Mouse (Mus musculus): Measurements from ENCODE around the gene Polr2i. TPM values are rescaled to one million over a fixed set of nuclear protein-coding genes. Genes with fewer than 3 reads are reported as not detected.
A peak's percentile ranks its signal among the peaks of the same experiment; 100 is the strongest.

Gene Polr2i
- polyA plus RNA-seq, 1 experiment from 2014 or later, result 145 TPM

GRCm38 (mm10) chr7:30220008-30220356 lies 11.8 kb upstream of the Polr2i start:
- H3K27me3 ChIP-seq (ENCODE audit: control insufficient read depth, insufficient read depth, low read length), result no peaks in the 10 kb centered on the region
- peaks cover 5 to 7% of the 10 kb centered on the region in 2 experiments for H3K4me1 ChIP-seq (ENCODE audit: control insufficient read depth in 2 of 2, insufficient read depth in 2 of 2, low read length in 2 of 2)
- peak overlapping the region; percentile 80 for H3K9ac ChIP-seq (ENCODE audit: low read length)
- H3K4me3 ChIP-seq (ENCODE audit: control insufficient read depth in 1 of 2, insufficient read depth in 1 of 2, low read depth in 1 of 2, low read length in 2 of 2), result peak overlapping the region; percentile 50 to 58
- ATAC-seq (ENCODE audit: insufficient number of reproducible peaks, insufficient read depth, low FRiP score, low read depth), result no peak
- peak overlapping the region in 1 of 2 experiments; percentile 51; a peak in 1 of 4 replicates for H3K27ac ChIP-seq (replicated peaks in 1 of 2; ENCODE audit: control insufficient read depth in 1 of 2, insufficient read depth in 1 of 2, low read depth in 2 of 2, low read length in 2 of 2)
- H3K4me2 ChIP-seq (ENCODE audit: low read length), result peak overlapping the region; percentile 89
- 22% methylated on average over 11 of the region's 11 CpGs for WGBS
- no peaks in the 10 kb centered on the region for H3K9me3 ChIP-seq (ENCODE audit: control insufficient read depth, low read length)
- H3K36me3 ChIP-seq (ENCODE audit: control insufficient read depth, insufficient read depth, low read length), result peaks cover 18% of the 10 kb centered on the region

GRCm38 (mm10) chr7:30221433-30221832 lies 10.3 kb upstream of the Polr2i start:
- WGBS, result 82% methylated on average over 3 of the region's 3 CpGs
- H3K4me3 ChIP-seq (ENCODE audit: control insufficient read depth in 1 of 2, insufficient read depth in 1 of 2, low read depth in 1 of 2, low read length in 2 of 2), result no peak overlapping the region
- ATAC-seq (ENCODE audit: insufficient number of reproducible peaks, insufficient read depth, low FRiP score, low read depth), result no peak

GRCm38 (mm10) chr7:30222205-30222604 lies 9.5 kb upstream of the Polr2i start:
- 89% methylated on average over 5 of the region's 5 CpGs for WGBS
- H3K9ac ChIP-seq (ENCODE audit: low read length), result no peak overlapping the region

More at GRCm38 (mm10) chr7:30221433-30221832, 10.3 kb upstream of the Polr2i start:
- Histone ChIP-seq H3K9me3 (ENCODE audit: control insufficient read depth, low read length) (no peaks in the 10 kb centered on the region), H3K4me2 (ENCODE audit: low read length) (no peak overlapping the region), H3K4me1 (ENCODE audit: control insufficient read depth in 2 of 2, insufficient read depth in 2 of 2, low read length in 2 of 2) (peaks cover 5 to 7% of the 10 kb centered on the region in 2 experiments), H3K36me3 (ENCODE audit: control insufficient read depth, insufficient read depth, low read length) (peaks cover 30% of the 10 kb centered on the region), H3K27me3 (ENCODE audit: control insufficient read depth, insufficient read depth, low read length) (no peaks in the 10 kb centered on the region), H3K9ac (ENCODE audit: low read length) (no peak overlapping the region), H3K27ac (replicated peaks in 1 of 2; ENCODE audit: control insufficient read depth in 1 of 2, insufficient read depth in 1 of 2, low read depth in 2 of 2, low read length in 2 of 2) (no peak overlapping the region)

GRCm38 (mm10) chr7:30224206-30224605 lies 7.5 kb upstream of the Polr2i start:
- Histone ChIP-seq H3K36me3 (ENCODE audit: control insufficient read depth, insufficient read depth, low read length) (peaks cover 54% of the 10 kb centered on the region), H3K4me2 (ENCODE audit: low read length) (no peak overlapping the region)
- no peak for ATAC-seq (ENCODE audit: insufficient number of reproducible peaks, insufficient read depth, low FRiP score, low read depth)

More at GRCm38 (mm10) chr7:30222205-30222604, 9.5 kb upstream of the Polr2i start:
- Histone ChIP-seq H3K4me3 (ENCODE audit: control insufficient read depth in 1 of 2, insufficient read depth in 1 of 2, low read depth in 1 of 2, low read length in 2 of 2) (no peak overlapping the region), H3K9me3 (ENCODE audit: control insufficient read depth, low read length) (no peaks in the 10 kb centered on the region), H3K27me3 (ENCODE audit: control insufficient read depth, insufficient read depth, low read length) (no peaks in the 10 kb centered on the region), H3K4me1 (ENCODE audit: control insufficient read depth in 2 of 2, insufficient read depth in 2 of 2, low read length in 2 of 2) (peaks cover 4 to 5% of the 10 kb centered on the region in 2 experiments; a peak in 3 of 4 replicates), H3K36me3 (ENCODE audit: control insufficient read depth, insufficient read depth, low read length) (peaks cover 37% of the 10 kb centered on the region), H3K4me2 (ENCODE audit: low read length) (no peak overlapping the region), H3K27ac (replicated peaks in 1 of 2; ENCODE audit: control insufficient read depth in 1 of 2, insufficient read depth in 1 of 2, low read depth in 2 of 2, low read length in 2 of 2) (no peak overlapping the region)
- ATAC-seq (ENCODE audit: insufficient number of reproducible peaks, insufficient read depth, low FRiP score, low read depth), result no peak

GRCm38 (mm10) chr7:30231328-30231668 lies 450 bp upstream of the Polr2i start:
- Histone ChIP-seq H3K4me3 (ENCODE audit: control insufficient read depth in 1 of 2, insufficient read depth in 1 of 2, low read depth in 1 of 2, low read length in 2 of 2) (peak overlapping the region; percentile 67 to 86), H3K27me3 (ENCODE audit: control insufficient read depth, insufficient read depth, low read length) (no peaks in the 10 kb centered on the region), H3K4me1 (ENCODE audit: control insufficient read depth in 2 of 2, insufficient read depth in 2 of 2, low read length in 2 of 2) (peaks cover 3 to 10% of the 10 kb centered on the region in 2 experiments; a peak in 3 of 4 replicates), H3K4me2 (ENCODE audit: low read length) (peak overlapping the region; percentile 72), H3K36me3 (ENCODE audit: control insufficient read depth, insufficient read depth, low read length) (peaks cover 53% of the 10 kb centered on the region), H3K9ac (ENCODE audit: low read length) (peak overlapping the region; percentile 65), H3K27ac (replicated peaks in 1 of 2; ENCODE audit: control insufficient read depth in 1 of 2, insufficient read depth in 1 of 2, low read depth in 2 of 2, low read length in 2 of 2) (0 out of 4 replicates have a peak overlapping the region, but pooled peaks of 1 of the 2 experiments have one; percentile 8), H3K9me3 (ENCODE audit: control insufficient read depth, low read length) (no peaks in the 10 kb centered on the region)
- 0% methylated on average over 16 of the region's 16 CpGs for WGBS
- ATAC-seq (ENCODE audit: insufficient number of reproducible peaks, insufficient read depth, low FRiP score, low read depth), result no peak

More at GRCm38 (mm10) chr7:30224206-30224605, 7.5 kb upstream of the Polr2i start:
- no peaks in the 10 kb centered on the region for H3K9me3 ChIP-seq (ENCODE audit: control insufficient read depth, low read length)
- no peak overlapping the region for H3K9ac ChIP-seq (ENCODE audit: low read length)
- H3K27me3 ChIP-seq (ENCODE audit: control insufficient read depth, insufficient read depth, low read length), result no peaks in the 10 kb centered on the region
- H3K4me3 ChIP-seq (ENCODE audit: control insufficient read depth in 1 of 2, insufficient read depth in 1 of 2, low read depth in 1 of 2, low read length in 2 of 2), result no peak overlapping the region
- WGBS, result 92% methylated on average over 12 of the region's 12 CpGs
- peaks cover under 1 to 2% of the 10 kb centered on the region in 2 experiments; a peak in 3 of 4 replicates for H3K4me1 ChIP-seq (ENCODE audit: control insufficient read depth in 2 of 2, insufficient read depth in 2 of 2, low read length in 2 of 2)
- no peak overlapping the region for H3K27ac ChIP-seq (replicated peaks in 1 of 2; ENCODE audit: control insufficient read depth in 1 of 2, insufficient read depth in 1 of 2, low read depth in 2 of 2, low read length in 2 of 2)

GRCm38 (mm10) chr7:30232631-30233148 lies 942 bp downstream of the Polr2i start:
- Histone ChIP-seq H3K9me3 (ENCODE audit: control insufficient read depth, low read length) (no peaks in the 10 kb centered on the region), H3K4me2 (ENCODE audit: low read length) (peak overlapping the region; percentile 92), H3K9ac (ENCODE audit: low read length) (peak overlapping the region; percentile 88), H3K36me3 (ENCODE audit: control insufficient read depth, insufficient read depth, low read length) (peaks cover 41% of the 10 kb centered on the region), H3K27me3 (ENCODE audit: control insufficient read depth, insufficient read depth, low read length) (no peaks in the 10 kb centered on the region), H3K27ac (replicated peaks in 1 of 2; ENCODE audit: control insufficient read depth in 1 of 2, insufficient read depth in 1 of 2, low read depth in 2 of 2, low read length in 2 of 2) (peak overlapping the region; percentile 66 to 91), H3K4me3 (ENCODE audit: control insufficient read depth in 1 of 2, insufficient read depth in 1 of 2, low read depth in 1 of 2, low read length in 2 of 2) (peak overlapping the region; percentile 79 to 86), H3K4me1 (ENCODE audit: control insufficient read depth in 2 of 2, insufficient read depth in 2 of 2, low read length in 2 of 2) (peaks cover 3 to 10% of the 10 kb centered on the region in 2 experiments; a peak in 3 of 4 replicates)
- no peak; the same call in 1 of the 2 replicates for ATAC-seq (ENCODE audit: insufficient number of reproducible peaks, insufficient read depth, low FRiP score, low read depth)
- 4% methylated on average over 24 of the region's 24 CpGs for WGBS

- peaks cover 34% of the 10 kb centered on the region for H3K36me3 ChIP-seq (ENCODE audit: control insufficient read depth, insufficient read depth, low read length)
- H3K4me2 ChIP-seq (ENCODE audit: low read length), result peak overlapping the region; percentile 92; the same call in 1 of the 2 replicates
- H3K27ac ChIP-seq (replicated peaks in 1 of 2; ENCODE audit: control insufficient read depth in 1 of 2, insufficient read depth in 1 of 2, low read depth in 2 of 2, low read length in 2 of 2), result no peak overlapping the region
- H3K4me1 ChIP-seq (ENCODE audit: control insufficient read depth in 2 of 2, insufficient read depth in 2 of 2, low read length in 2 of 2), result peaks cover 3 to 10% of the 10 kb centered on the region in 2 experiments; a peak in 3 of 4 replicates
- no peak overlapping the region for H3K9ac ChIP-seq (ENCODE audit: low read length)
- peak overlapping the region in 1 of 2 experiments; percentile 86; a peak in 1 of 4 replicates for H3K4me3 ChIP-seq (ENCODE audit: control insufficient read depth in 1 of 2, insufficient read depth in 1 of 2, low read depth in 1 of 2, low read length in 2 of 2)
- H3K9me3 ChIP-seq (ENCODE audit: control insufficient read depth, low read length), result no peaks in the 10 kb centered on the region
- ATAC-seq (ENCODE audit: insufficient number of reproducible peaks, insufficient read depth, low FRiP score, low read depth), result no peak
- no peaks in the 10 kb centered on the region for H3K27me3 ChIP-seq (ENCODE audit: control insufficient read depth, insufficient read depth, low read length)
- 84% methylated on average over 20 of the region's 20 CpGs for WGBS
Observed at GRCm38 (mm10) chr7:30233387-30233786, 1.6 kb downstream of the Polr2i start.

All from heart, embryonic 14.5 days (tissue).